Mouse (Mus musculus): ENCODE data around the gene Adgrb3.

DNA sequence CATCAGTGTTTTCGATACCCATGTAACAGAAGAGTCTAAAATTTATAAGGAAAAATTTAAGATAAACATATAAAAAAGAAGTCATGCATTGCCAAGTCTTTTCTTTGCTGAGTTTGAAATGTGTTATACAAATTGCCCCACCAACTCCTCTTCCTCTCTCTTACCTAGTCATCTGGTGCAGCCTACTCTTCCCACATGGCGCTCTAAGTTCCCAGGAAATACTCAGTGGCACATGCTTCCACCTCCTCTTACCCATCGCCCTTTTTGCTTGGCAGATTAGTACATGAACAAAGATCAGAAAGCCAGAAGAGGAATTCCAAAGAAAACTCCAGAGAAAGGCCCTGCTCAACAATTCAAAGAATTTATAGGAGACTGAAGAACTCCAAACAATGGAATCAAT lies 353.8 kb downstream of the Adgrb3 start:
- TF ChIP-seq CTCF (conservative IDR thresholded peaks at IDR 0.05; ENCODE audit: low read length) (no peak), NANOG (IDR thresholded peaks at IDR 0.05; ENCODE audit: borderline replicate concordance, low read length) (no peak), POU5F1 (IDR thresholded peaks at IDR 0.05; ENCODE audit: borderline replicate concordance, low read length) (no peak)

Measured in E14TG2a.4 (cell line).